Mouse (Mus musculus): Measurements from ENCODE around the gene Olfr643. TPM values are rescaled to one million over a fixed set of nuclear protein-coding genes. Genes with fewer than 3 reads are reported as not detected.

The Olfr643 gene
- polyA plus RNA-seq (2015; fragmentation: Nextera tagmentation; extraction: Ambion mirVana): not detected in 2 replicates

- H3K4me3 ChIP-seq (replicated peaks): no peak within 1 kb of the TSS
- H3K9ac ChIP-seq: no peak within 1 kb of the TSS
- ATAC-seq: no peak
- H3K36me3 ChIP-seq: no peaks in the 10 kb centered on the region
- no peaks in the 10 kb centered on the region for H3K9me3 ChIP-seq
- no peak within 1 kb of the TSS for H3K4me2 ChIP-seq (replicated peaks)
- 81% methylated on average over 5 of the region's 5 CpGs for WGBS
- H3K4me1 ChIP-seq (replicated peaks): no peaks in the 10 kb centered on the region
- H3K27ac ChIP-seq: no peak within 1 kb of the TSS
- no peaks in the 10 kb centered on the region for H3K27me3 ChIP-seq (replicated peaks)
Measured at GRCm38 (mm10) chr7:104137305-104137704, at the start of gene Olfr643. Gene Olfr643 (minus strand): TSS chr7:104137405.

GRCm38 (mm10) chr7:104183292-104183691 is 46.1 kb upstream of the Olfr643 start, which contains the start of gene Olfr648:
Gene Olfr648 (minus strand): TSS chr7:104183392.
- no peaks in the 10 kb centered on the region for H3K36me3 ChIP-seq
- no peaks in the 10 kb centered on the region for H3K4me1 ChIP-seq (replicated peaks)
- H3K9me3 ChIP-seq: no peaks in the 10 kb centered on the region
- 91% methylated on average over 2 of the region's 2 CpGs for WGBS
- no peak within 1 kb of the TSS for H3K4me2 ChIP-seq (replicated peaks)
- no peaks in the 10 kb centered on the region for H3K27me3 ChIP-seq (replicated peaks)
- H3K27ac ChIP-seq: no peak within 1 kb of the TSS
- H3K9ac ChIP-seq: no peak within 1 kb of the TSS
- no peak within 1 kb of the TSS for H3K4me3 ChIP-seq (replicated peaks)
- no peak for ATAC-seq

GRCm38 (mm10) chr7:104179074-104179473 is 41.9 kb upstream of the Olfr643 start:
- Histone ChIP-seq H3K9ac (no peak overlapping the region), H3K27ac (no peak overlapping the region), H3K4me1 (replicated peaks) (no peaks in the 10 kb centered on the region), H3K4me2 (replicated peaks) (no peak overlapping the region), H3K4me3 (replicated peaks) (no peak overlapping the region), H3K27me3 (replicated peaks) (no peaks in the 10 kb centered on the region), H3K36me3 (no peaks in the 10 kb centered on the region), H3K9me3 (no peaks in the 10 kb centered on the region)
- WGBS: 88% methylated on average over 1 of the region's 1 CpGs
- ATAC-seq: no peak

- Histone ChIP-seq H3K36me3 (no peaks in the 10 kb centered on the region), H3K4me3 (replicated peaks) (no peak overlapping the region), H3K27me3 (replicated peaks) (no peaks in the 10 kb centered on the region), H3K27ac (no peak overlapping the region), H3K4me2 (replicated peaks) (no peak overlapping the region), H3K9me3 (no peaks in the 10 kb centered on the region), H3K4me1 (replicated peaks) (no peaks in the 10 kb centered on the region), H3K9ac (no peak overlapping the region)
- 69% methylated on average over 5 of the region's 5 CpGs for WGBS
- no peak for ATAC-seq
Measured at GRCm38 (mm10) chr7:104178422-104179054, 41.3 kb upstream of the Olfr643 start.

GRCm38 (mm10) chr7:104175085-104175484 is 37.9 kb upstream of the Olfr643 start:
- no peak overlapping the region for H3K4me2 ChIP-seq (replicated peaks)
- H3K9ac ChIP-seq: no peak overlapping the region
- H3K27ac ChIP-seq: no peak overlapping the region
- 83% methylated on average over 1 of the region's 1 CpGs for WGBS
- no peaks in the 10 kb centered on the region for H3K4me1 ChIP-seq (replicated peaks)
- H3K9me3 ChIP-seq: no peaks in the 10 kb centered on the region
- no peaks in the 10 kb centered on the region for H3K36me3 ChIP-seq
- H3K27me3 ChIP-seq (replicated peaks): no peaks in the 10 kb centered on the region
- no peak for ATAC-seq
- no peak overlapping the region for H3K4me3 ChIP-seq (replicated peaks)

DNA sequence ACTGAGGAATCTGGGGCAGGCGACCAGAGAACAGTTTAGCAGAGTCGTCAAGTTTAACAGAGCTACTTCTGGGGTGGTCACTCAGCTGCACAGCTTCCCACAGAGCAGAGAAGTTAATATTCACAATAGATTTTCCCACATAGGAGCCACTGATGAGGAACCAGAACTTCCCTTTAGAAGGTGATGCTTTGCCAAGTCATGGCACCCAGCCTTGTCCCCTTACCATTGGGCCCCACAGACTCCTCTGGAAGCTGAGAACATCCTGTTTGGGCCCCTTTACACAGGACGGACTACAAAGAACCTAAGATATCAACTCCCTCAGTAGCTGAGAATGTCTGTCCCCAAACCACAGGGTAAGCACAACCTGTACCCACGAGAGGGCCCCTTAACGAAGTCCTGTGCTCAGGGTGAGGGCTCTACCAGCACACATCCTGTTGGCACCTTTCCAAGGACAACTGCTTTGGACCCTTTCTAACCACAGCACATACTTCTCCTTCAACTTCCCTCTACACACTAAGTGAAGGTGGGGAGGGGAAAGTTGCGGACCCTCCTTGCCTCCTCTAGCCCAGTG is 32.5 kb upstream of the Olfr643 start:
- 69% methylated on average over 6 of the region's 6 CpGs for WGBS
- no peaks in the 10 kb centered on the region for H3K27me3 ChIP-seq (replicated peaks)
- ATAC-seq: no peak
- no peaks in the 10 kb centered on the region for H3K36me3 ChIP-seq
- no peak overlapping the region for H3K9ac ChIP-seq
- no peak overlapping the region for H3K4me2 ChIP-seq (replicated peaks)
- H3K4me1 ChIP-seq (replicated peaks): no peaks in the 10 kb centered on the region
- H3K4me3 ChIP-seq (replicated peaks): no peak overlapping the region
- H3K9me3 ChIP-seq: no peaks in the 10 kb centered on the region
- H3K27ac ChIP-seq: no peak overlapping the region

DNA sequence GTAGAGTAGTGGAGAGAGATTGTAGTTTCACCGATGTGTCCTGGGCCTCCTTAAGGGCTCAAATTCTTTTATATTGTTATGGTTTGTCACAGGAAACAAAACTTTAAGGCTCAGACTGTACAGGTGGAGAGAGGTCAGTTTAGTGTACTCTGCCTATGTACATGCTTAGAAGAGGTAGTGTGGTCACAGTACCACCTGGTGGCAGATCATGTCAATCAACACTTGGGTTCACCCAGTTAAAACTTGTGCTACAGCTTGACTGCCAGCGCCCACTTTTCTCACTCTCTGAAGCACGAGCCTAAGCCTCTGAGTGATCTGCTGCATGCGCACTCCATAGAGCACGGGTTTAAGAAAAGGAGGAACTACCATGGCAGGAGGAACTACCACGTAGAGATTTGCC is 29.9 kb upstream of the Olfr643 start:
- Histone ChIP-seq H3K9ac (no peak overlapping the region), H3K36me3 (no peaks in the 10 kb centered on the region), H3K4me3 (replicated peaks) (no peak overlapping the region), H3K27me3 (replicated peaks) (no peaks in the 10 kb centered on the region), H3K27ac (no peak overlapping the region), H3K4me1 (replicated peaks) (no peaks in the 10 kb centered on the region), H3K9me3 (no peaks in the 10 kb centered on the region), H3K4me2 (replicated peaks) (no peak overlapping the region)
- ATAC-seq: no peak
- 79% methylated on average over 6 of the region's 6 CpGs for WGBS

DNA sequence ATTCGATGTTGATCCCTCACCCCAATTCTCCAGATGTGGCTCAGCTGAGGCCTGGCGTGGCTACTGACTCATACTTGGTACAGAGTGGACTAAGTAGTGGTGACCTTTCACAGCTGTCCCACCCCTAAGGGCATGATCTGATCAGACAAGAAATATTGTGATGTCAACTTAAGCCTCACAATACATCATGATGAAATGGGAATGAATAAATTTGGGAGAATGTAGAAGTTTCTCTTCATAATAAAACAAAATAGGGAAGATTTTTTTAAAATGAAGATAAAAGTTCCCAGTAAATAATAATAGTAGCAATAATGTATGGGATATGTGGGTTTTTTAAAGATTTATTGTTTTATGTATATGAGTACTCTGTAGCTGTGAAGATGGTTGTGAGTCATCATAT is 13.3 kb upstream of the Olfr643 start, which contains the start of gene Ubqlnl:
Gene Ubqlnl, minus strand, starts transcription at position 101 of the 400 bp plus-strand sequence.
- Histone ChIP-seq H3K27me3 (replicated peaks) (no peaks in the 10 kb centered on the region), H3K4me3 (replicated peaks) (no peak within 1 kb of the TSS), H3K4me2 (replicated peaks) (no peak within 1 kb of the TSS), H3K9me3 (no peaks in the 10 kb centered on the region), H3K27ac (no peak within 1 kb of the TSS), H3K9ac (no peak within 1 kb of the TSS), H3K4me1 (replicated peaks) (no peaks in the 10 kb centered on the region), H3K36me3 (no peaks in the 10 kb centered on the region)
- WGBS: 86% methylated on average over 2 of the region's 2 CpGs
- ATAC-seq: no peak

- Histone ChIP-seq H3K36me3 (no peaks in the 10 kb centered on the region), H3K4me3 (replicated peaks) (no peak within 1 kb of the TSS), H3K9me3 (no peaks in the 10 kb centered on the region), H3K4me2 (replicated peaks) (no peak within 1 kb of the TSS), H3K27ac (no peak within 1 kb of the TSS), H3K9ac (no peak within 1 kb of the TSS), H3K4me1 (replicated peaks) (no peaks in the 10 kb centered on the region), H3K27me3 (replicated peaks) (no peaks in the 10 kb centered on the region)
- 66% methylated on average over 3 of the region's 3 CpGs for WGBS
- no peak for ATAC-seq
Measured at GRCm38 (mm10) chr7:104143179-104143578, 6.0 kb upstream of the Olfr643 start, which contains the start of gene Ubqln3. Gene Ubqln3 (minus strand): TSS chr7:104143279.

GRCm38 (mm10) chr7:104129726-104130125 is 7.5 kb downstream of the Olfr643 start, which contains the start of gene Ubqln5:
Gene Ubqln5 (minus strand): TSS chr7:104129826.
- WGBS: 94% methylated on average over 5 of the region's 5 CpGs
- ATAC-seq: no peak

GRCm38 (mm10) chr7:104104757-104104972 is 32.5 kb downstream of the Olfr643 start, which contains the start of gene Olfr646:
Gene Olfr646 (plus strand): TSS chr7:104104873.
- H3K9me3 ChIP-seq: no peaks in the 10 kb centered on the region
- no peak within 1 kb of the TSS for H3K4me3 ChIP-seq (replicated peaks)
- no peak for ATAC-seq
- H3K27ac ChIP-seq: no peak within 1 kb of the TSS
- no peaks in the 10 kb centered on the region for H3K27me3 ChIP-seq (replicated peaks)
- H3K36me3 ChIP-seq: no peaks in the 10 kb centered on the region
- no peak within 1 kb of the TSS for H3K4me2 ChIP-seq (replicated peaks)
- H3K4me1 ChIP-seq (replicated peaks): no peaks in the 10 kb centered on the region
- no peak within 1 kb of the TSS for H3K9ac ChIP-seq

More at GRCm38 (mm10) chr7:104129726-104130125, 7.5 kb downstream of the Olfr643 start, which contains the start of gene Ubqln5:
- H3K4me3 ChIP-seq (replicated peaks): no peak within 1 kb of the TSS
- H3K36me3 ChIP-seq: no peaks in the 10 kb centered on the region
- H3K4me1 ChIP-seq (replicated peaks): no peaks in the 10 kb centered on the region
- H3K27me3 ChIP-seq (replicated peaks): no peaks in the 10 kb centered on the region
- H3K9ac ChIP-seq: no peak within 1 kb of the TSS
- no peak within 1 kb of the TSS for H3K4me2 ChIP-seq (replicated peaks)
- H3K27ac ChIP-seq: no peak within 1 kb of the TSS
- no peaks in the 10 kb centered on the region for H3K9me3 ChIP-seq

GRCm38 (mm10) chr7:104103913-104104756 is 33.1 kb downstream of the Olfr643 start:
- no peak for ATAC-seq
- H3K27ac ChIP-seq: no peak overlapping the region
- H3K4me1 ChIP-seq (replicated peaks): no peaks in the 10 kb centered on the region
- H3K9me3 ChIP-seq: no peaks in the 10 kb centered on the region
- H3K27me3 ChIP-seq (replicated peaks): no peaks in the 10 kb centered on the region
- no peak overlapping the region for H3K4me2 ChIP-seq (replicated peaks)
- 49% methylated on average over 4 of the region's 4 CpGs for WGBS
- H3K4me3 ChIP-seq (replicated peaks): no peak overlapping the region
- no peaks in the 10 kb centered on the region for H3K36me3 ChIP-seq
- no peak overlapping the region for H3K9ac ChIP-seq

Data from intestine, embryonic 15.5 days (tissue).